Mouse (Mus musculus) megakaryocyte-erythroid progenitor cell, adult 5-6 weeks (primary cell): ENCODE measurements around the gene Itga9. TPM values are rescaled to one million over a fixed set of nuclear protein-coding genes. Genes with fewer than 3 reads are reported as not detected.

Source experiments
- ATAC-seq: replicated peaks from 2 replicates; pipeline ENCODE4 v1.8.0; 2016; ENCODE audit warnings: mild to moderate bottlenecking, inconsistent platforms; ENCODE audit not compliant: severe bottlenecking, poor library complexity, low FRiP score, low TSS enrichment
- total RNA-seq, 2 experiments: library from RNA; stranded (forward) in 1 of 2; stranded (reverse) in 1 of 2; fragments of 200-1000, 215-1000 nt in 1 of 2; fragments of >200 nt in 1 of 2; fragmentation: Nextera tagmentation in 1 of 2; gene quantifications; 2 replicates each; pipeline ENCODE4 v1.2.3; 2014 to 2017

Gene Itga9
- total RNA-seq, 2 experiments from 2014 or later, result 0.02 TPM; not detected in 1

DNA sequence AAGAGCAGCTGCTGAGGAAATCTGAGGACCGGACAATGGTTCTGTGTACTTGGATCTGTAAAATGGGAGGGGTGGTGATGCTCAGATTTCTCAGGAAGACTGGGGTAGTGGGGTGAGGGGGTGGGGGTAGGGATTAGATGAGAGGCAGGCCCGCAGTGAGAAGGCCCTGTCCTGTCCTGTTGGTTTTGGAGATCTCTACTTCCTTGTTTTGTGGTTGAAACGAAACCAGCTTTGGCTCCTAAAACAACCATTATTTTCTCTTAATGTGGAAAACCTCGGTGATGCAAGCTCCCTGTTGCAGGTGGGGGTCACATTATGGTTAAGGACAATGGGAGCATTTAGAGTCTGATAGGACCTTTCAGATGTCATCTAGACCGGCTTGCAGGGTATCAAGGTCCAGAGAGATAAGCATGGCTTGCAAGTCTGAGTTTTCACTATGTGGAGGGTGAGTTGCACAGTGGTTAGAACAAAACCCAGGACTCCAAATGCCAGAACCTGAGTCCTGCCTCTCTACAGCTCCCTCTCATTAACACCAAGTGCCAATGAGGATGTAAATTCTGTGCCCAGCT lies 32.2 kb downstream of the Itga9 start:
- no peak for ATAC-seq

DNA sequence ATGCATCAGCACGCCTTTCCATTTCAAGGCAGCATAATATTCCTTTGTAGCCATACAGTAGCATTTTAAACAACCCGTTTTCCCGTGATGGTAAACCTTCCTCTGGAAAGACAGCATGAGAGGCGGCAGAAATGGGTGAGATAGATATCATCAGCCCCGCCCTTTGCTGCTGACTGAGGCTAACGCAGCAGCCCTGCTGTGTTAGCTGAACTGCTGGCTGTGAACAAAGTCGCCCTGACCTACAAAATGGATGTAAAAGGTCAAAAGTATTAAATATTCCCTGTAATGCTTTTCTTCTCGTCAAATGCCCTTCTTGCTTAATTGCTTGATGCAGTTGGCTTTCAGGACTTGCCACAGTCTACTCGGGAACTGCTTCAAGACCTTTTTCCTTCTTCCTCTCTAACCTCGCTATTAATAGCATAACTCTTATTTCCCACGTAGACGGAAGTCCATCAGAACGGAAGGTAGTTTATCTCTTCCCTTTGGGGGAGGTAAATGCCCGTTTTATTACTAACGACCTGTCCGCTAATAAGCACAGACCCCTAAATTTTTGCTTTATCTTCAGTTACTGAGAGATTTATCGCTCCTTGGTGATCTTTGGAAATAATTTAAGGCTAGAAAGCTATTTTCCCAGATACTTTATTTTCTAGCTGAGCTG lies 39.3 kb downstream of the Itga9 start:
- ATAC-seq, result 0 out of 2 replicates have a peak, but pooled peaks have one; percentile 49

DNA sequence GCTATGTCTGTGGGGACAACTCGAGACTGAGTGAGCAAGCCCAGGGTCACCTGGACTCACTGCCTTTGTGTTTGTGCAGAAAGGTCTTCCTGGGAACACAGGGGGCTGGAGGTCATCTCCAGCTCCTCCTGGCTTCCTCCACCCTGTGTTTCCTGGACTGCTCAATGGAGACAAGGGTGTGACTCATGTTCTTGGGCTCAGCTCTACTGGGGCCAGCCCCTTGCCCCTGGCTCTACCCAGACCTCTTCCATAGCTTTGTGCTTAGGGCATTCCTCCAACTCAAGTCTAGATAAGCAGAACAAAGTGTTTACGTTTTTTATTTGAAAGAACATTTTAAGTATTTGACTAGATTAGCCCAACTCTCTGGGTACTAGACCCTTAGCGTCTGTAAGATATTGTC lies 41.0 kb downstream of the Itga9 start:
- no peak for ATAC-seq

DNA sequence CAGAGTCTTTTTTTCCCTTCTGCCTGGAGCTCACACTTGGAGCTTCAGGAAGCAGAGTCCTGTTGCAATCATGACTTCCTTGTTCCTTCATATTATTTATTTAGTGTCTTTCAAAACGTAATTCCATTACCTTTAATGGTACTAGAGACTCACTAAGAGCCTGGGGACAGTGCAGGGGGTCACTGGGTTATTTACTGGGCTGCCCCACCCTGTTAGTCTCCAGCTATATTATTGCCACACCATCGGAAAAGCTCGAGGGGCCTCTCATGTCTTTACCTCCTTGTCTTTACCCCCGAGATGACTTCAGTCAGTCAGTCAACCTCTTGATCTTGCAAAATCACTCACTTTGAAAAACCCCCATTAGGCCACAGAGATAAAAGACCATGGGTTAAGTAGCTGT lies 44.5 kb downstream of the Itga9 start:
- no peak for ATAC-seq

- ATAC-seq, result no peak
Observed at GRCm38 (mm10) chr9:118651939-118652338, 45.4 kb downstream of the Itga9 start.

DNA sequence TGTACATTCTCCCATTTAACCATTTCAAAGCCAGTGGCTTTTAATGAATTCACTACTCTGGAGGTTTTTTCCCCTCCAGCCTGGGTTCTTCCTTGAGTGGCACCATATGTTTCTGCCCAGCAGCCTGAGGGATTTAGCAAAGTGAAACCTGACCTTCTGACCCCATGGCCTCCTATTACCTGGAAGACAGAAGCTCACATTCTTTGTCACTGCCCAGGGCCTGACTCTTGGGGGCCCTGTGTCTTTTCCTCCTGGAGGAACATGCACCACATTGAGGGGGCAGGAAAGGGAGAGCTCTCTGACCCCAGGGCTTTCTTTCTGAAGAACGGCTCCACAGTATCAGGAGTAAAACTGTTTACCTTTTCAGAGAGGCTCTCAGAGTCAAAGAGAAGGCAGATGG lies 46.9 kb downstream of the Itga9 start:
- no peak for ATAC-seq

DNA sequence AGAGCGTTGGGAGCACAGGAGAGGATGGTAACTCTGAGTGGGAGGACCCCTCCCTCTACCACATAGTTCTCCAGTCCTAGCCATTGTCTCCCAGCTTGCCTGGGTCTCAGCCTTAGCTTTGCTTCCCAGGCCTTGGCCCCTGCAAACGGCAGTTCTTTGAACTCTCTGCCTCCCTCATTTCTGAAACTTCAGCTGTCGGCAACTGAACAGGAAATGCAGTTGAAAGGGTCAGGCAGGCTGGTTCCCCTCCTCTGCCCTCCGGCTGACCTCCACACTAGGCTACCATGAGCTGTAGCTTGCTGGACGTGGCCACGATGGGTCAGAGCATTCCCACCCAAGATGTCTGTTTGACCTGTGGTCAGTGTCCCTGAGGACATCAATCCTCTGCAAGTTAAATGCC lies 48.5 kb downstream of the Itga9 start:
- ATAC-seq, result no peak

GRCm38 (mm10) chr9:118655726-118656125 lies 49.2 kb downstream of the Itga9 start:
- no peak for ATAC-seq

GRCm38 (mm10) chr9:118658159-118658558 lies 51.7 kb downstream of the Itga9 start:
- ATAC-seq, result no peak

DNA sequence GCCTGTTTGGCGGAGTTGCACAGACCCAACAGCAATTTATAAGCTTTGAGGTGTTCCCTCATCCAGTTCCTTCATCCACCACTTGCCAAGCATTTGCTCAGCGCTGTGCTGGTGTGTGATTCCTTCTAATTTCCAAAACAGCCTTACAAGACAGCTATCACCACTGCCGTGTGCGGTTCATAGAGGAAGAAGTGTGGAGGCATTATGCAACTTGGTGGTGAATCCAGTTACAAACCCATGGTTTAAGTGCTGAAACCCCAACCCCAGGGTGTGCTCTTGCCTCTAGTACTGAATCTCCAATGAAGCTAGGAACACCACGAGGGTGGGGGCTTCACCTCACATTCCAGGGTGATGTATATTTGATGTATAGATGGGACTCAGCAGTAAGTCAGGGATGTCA lies 53.3 kb downstream of the Itga9 start:
- ATAC-seq, result no peak

DNA sequence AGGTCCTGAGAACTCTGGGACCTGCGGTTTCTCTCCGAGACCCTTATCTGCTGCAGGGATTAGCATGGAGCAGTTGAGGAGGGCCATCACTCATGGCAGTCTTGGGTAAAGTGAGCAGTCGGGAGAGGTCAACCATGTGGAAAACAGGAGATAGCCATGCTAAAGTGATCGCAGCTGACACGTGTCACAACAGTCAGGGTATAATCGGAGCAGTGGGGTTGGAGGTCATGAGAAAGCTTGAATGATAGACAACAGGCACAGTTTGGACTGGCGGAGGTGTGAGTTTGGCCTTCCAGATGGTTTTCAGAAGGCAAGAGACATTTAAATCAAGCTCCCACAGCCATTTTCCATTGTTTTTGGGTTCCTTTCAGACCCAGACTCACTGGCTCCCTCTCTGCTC lies 53.8 kb downstream of the Itga9 start:
- no peak for ATAC-seq

DNA sequence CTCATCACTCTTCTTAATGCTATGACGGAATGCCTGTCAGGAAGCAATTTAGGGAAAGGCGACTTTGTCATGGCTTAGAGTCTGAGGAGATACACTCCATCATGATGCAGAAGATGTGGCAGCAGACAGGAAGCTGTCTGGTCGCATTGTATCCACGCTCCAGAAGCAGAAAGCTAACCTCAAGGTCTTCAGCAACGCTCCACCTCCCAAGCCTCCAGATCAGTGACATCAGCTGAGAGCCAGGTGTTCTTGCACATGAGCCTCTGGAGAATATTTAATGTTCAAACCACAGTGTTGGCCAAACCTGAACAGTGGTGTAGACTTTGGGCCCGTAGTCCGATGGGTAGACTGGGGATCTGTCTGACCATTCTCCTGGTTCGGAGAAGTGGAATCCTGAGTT lies 55.5 kb downstream of the Itga9 start:
- no peak for ATAC-seq

GRCm38 (mm10) chr9:118662476-118662875 lies 56.0 kb downstream of the Itga9 start:
- ATAC-seq, result no peak

DNA sequence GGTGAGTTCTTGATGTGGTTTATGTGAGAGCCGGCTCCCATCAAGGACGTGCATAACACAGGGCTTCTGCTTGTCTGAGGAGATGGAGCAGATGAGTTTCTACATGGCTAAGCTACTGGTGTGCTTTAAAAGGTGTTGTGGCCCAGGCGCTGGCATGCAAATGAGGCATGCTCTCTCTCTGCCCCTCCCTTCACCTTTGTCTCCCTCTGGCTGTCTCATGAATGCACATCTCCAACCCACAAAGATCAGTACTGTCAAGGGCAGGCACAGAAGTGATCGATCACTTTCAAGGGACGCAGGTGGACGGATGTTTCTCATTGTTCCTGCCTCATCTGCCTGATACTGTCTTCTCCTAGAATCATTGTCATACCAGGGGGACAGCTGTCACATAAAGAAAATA lies 57.4 kb downstream of the Itga9 start:
- no peak for ATAC-seq

DNA sequence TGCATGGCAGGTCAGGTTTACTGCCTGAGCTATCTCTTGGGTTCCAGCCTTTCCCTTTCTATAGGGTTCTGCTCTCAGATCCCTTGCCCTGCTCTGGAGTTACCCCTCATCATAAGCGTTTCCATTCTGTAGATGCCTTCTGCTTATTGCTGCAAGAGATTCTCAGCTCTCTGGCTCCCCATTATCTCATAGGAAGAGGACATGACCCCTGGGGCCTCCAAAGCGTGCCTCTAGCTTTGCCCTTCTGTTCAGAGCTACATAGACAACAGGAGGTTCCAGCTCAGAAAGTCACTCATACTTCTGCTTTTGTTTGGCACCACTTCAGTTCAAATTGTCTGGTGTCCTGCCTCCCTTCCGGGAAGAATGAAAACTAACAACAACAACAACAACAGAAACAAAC lies 59.6 kb downstream of the Itga9 start:
- no peak for ATAC-seq

DNA sequence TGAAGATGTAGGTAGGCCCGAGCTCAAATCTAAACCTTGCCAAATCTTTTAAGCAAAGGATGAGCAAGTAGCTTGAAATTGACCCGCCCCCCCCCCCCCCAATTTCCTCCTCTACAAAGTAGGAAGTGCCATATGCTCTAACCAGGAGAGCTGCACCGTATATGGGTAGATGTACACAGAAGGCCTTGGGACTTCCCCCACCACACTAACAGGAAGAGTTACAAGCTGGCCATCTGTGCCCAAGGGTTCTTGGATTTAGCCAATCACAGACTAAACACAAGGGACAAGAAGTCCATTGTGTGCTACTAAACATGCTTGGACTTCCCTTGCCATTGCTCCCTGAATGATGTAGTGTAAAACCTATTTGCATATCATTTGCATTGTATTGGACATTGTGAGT lies 63.2 kb downstream of the Itga9 start:
- ATAC-seq, result no peak

DNA sequence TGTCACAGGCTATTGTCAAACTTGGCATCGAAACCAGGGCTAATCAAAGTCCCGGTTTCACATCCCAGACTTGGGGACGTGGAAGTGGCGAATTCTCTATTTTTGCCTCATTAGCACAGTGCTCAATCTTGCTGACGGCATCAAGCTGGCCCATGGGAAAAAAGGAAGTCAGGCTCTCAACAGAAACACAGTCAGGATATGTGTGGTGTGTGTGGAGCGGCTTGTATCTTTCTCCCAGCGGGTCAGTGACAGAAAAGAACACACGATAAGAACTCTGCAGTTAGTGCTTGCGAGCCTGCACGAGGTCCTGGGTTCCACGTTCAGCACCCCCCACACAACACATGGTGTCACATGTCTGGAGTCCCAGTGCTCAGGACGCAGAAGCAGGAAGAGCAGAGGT lies 67.8 kb downstream of the Itga9 start:
- ATAC-seq, result 0 out of 2 replicates have a peak, but pooled peaks have one; percentile 8

DNA sequence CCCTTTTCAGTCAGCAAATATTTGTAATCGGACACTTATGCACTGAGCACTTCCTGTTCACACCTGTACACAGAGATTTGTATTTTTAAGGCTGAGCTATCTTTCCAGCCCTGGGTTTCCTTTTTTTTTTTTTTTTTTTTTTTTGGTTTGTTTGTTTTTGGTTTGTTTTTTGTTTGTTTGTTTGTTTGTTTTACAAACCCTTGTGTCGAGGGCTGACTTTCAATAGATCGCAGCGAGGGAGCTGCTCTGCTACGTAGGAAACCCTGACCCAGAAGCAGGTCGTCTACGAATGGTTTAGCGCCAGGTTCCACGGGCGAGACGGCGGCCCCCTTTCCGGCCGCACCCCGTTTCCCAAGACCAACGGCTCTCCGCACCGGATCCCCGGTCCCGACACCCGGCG lies 68.3 kb downstream of the Itga9 start:
- no peak for ATAC-seq

DNA sequence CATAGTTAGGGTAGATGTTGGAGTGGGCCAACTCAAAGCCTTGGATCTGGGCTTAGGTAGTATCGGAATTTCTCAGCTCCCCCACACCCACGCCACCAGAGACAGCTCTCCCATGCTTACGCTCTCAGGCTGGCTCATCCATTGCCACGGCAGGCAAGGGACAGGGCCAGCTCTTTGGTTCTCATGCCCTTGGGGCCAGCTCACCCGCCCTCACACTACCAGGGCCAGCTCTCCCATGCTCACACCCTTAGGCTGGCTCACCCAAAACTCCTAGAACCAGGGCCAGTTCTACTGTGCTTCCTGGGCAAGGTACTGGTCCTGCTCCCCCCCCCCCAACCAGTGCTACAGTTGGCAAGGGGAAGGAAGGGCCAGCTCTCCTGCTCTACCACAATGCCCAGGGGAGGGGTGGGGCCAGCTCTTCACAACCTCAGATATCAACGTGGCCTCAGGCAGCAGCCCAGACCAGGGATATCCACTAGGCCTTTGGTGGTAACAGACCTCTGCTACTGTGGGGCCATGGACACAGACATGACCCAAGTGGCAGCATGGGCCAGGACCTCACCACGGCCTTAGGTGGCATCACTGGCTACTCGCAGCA lies 69.2 kb downstream of the Itga9 start:
- no peak for ATAC-seq

GRCm38 (mm10) chr9:118676692-118677091 lies 70.2 kb downstream of the Itga9 start:
- ATAC-seq, result no peak

- ATAC-seq, result no peak
Observed at GRCm38 (mm10) chr9:118677349-118677748, 70.9 kb downstream of the Itga9 start.
